Mouse (Mus musculus) C3H10T1/2 (cell line): ENCODE results near the gene Ankle2. TPM values are rescaled to one million over a fixed set of nuclear protein-coding genes. Genes with fewer than 3 reads are reported as not detected.

Source experiments
- polyA plus RNA-seq, 2 experiments: library from polyadenylated mRNA; unstranded; fragments of >200 nt; fragmentation: generic; extraction: Trizol; gene quantifications; one replicate each; pipeline ENCODE4 v1.2.1; 2012; ENCODE audit warnings: missing spikeins in 2 of 2

Ankle2 gene
- polyA plus RNA-seq: 1 to 10 TPM; 2.6 to 9.6 TPM

GRCm38 (mm10) chr5:110230780-110231461 is at the start of gene Ankle2:
Gene Ankle2 (plus strand): TSS chr5:110231004.

DNA sequence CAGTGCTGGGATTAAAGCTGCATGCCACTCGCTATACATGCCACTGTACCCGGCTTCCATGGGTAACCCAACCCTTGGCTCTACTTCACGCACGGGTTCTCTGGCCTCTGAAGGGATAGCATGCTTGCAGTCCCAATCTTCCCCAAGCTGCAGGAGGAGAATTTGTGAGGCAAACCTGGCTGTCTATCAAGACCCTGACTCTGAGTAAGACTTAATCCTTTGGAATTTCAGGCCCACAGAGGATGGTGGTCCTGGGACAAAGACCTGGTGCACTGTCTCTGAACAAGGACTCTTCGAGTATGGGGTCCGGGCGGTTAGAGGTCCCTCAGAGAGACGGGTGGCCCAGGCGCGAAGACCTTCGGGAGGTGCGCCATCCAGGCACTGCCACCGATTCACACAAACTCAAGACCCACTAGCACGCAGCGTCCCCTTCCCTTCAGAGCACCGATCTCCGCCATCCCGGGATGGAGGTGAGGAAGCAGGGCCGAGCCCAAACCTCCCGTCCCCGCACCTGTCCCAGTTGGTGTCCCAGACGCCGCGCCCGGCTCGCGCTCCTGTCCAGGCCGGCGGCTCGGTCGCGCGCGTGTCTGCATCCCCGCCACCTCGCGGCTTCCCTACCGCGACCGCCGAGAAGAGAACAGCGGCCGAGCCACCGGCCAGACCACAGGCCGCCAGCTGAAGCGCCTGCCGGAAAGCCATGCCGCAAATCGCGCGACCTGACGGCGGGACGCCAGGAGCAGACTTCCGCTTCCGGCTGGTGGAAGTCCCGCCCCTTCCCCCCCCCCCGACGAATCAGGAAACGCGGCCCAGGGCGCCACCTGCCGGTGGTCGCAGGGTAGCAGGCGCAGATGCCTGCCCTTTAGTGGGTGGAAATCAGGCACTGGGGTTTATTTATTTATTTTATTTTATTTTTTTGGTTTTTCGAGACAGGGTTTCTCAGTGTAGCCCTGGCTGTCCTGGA is 38.6 kb downstream of the Ankle2 start, which contains the start of gene Pgam5:
Gene Pgam5, minus strand, starts transcription at position 773 of the 961 bp plus-strand sequence.

DNA sequence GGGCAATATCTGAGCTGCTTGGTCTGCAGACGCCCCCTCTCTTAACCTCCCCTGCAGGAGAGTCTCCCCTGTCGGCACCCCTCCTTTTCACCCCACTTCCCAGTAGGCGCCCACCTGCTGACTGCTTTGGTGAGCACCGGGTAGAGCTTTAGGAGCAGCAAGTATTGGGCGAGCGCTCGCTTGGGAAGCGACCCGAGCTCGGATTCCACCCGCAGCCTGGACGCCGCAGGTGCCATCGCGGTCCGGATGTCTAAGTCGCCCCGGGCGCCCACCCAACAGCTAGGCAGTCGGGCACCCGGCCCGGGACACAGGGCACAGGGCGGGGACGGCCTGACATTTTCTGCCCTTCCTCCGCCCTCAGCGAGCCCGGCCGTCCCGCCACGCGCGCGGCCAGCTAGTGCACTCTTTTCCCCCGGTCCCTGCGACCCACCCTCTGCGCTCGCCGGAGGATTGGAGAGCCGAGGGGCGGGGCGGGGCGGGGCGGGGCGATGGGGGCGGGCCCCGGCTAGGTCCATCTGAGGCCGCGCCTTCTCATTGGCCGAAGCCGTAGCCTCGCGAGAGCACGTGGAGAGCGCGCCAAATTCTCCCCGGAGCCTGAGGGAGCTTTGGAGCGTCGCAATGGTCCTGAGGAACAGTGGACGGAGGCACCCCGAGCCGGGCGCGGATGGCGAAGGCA is 55.1 kb downstream of the Ankle2 start, which contains the start of the genes Pxmp2 and Pole:
Gene Pxmp2, minus strand, starts transcription at position 417 of the 676 bp plus-strand sequence.
Gene Pole, plus strand, starts transcription at position 537 of the 676 bp plus-strand sequence.

Other genes with a start within 250 kb of the Ankle2 start
- gene Zfp932, start 234.5 kb upstream of the Ankle2 start, polyA plus RNA-seq: 1 to 10 TPM; 1.1 to 5.8 TPM
- under 1 TPM; 0.01 to 0.07 TPM for gene Gm17655, start 158.5 kb upstream of the Ankle2 start, polyA plus RNA-seq
- gene Gm35315, start 136.6 kb upstream of the Ankle2 start, polyA plus RNA-seq: under 1 TPM; 0.01 to 0.06 TPM
- gene Plcxd1, start 131.0 kb upstream of the Ankle2 start, polyA plus RNA-seq: 1 to 10 TPM in 1 of 2 experiments, under 1 TPM in 1; 0.29 to 1.4 TPM
- 10 to 100 TPM; 32.7 to 58.5 TPM for gene Gtpbp6, start 122.8 kb upstream of the Ankle2 start, polyA plus RNA-seq
- gene Zfp605, start 120.9 kb upstream of the Ankle2 start, polyA plus RNA-seq: under 1 TPM; 0.06 to 0.19 TPM
- gene Chfr, start 95.2 kb upstream of the Ankle2 start, polyA plus RNA-seq: 10 to 100 TPM in 1 of 2 experiments, under 1 TPM in 1; 0.97 to 10.9 TPM
- 10 to 100 TPM in 1 of 2 experiments, under 1 TPM in 1; 0.95 to 10.3 TPM for gene Golga3, start 54.3 kb upstream of the Ankle2 start, polyA plus RNA-seq
- 10 to 100 TPM; 11.9 to 19.2 TPM for gene Pgam5, start 38.9 kb downstream of the Ankle2 start, polyA plus RNA-seq
- gene Pxmp2, start 55.2 kb downstream of the Ankle2 start, polyA plus RNA-seq: 1 to 10 TPM; 2.4 TPM
- gene Pole, start 55.3 kb downstream of the Ankle2 start, polyA plus RNA-seq: 10 to 100 TPM; 13.3 to 14.3 TPM
- gene P2rx2, start 112.2 kb downstream of the Ankle2 start, polyA plus RNA-seq: under 1 TPM; 0.01 to 0.06 TPM
- not detected for gene Lrcol1, start 113.7 kb downstream of the Ankle2 start, polyA plus RNA-seq
- 10 to 100 TPM in 1 of 2 experiments, 1 to 10 TPM in 1; 7.0 to 19.5 TPM for gene Fbrsl1, start 217.5 kb downstream of the Ankle2 start, polyA plus RNA-seq